Mouse (Mus musculus) CH12.LX (cell line): ENCODE measurements at regions not wholly inside any gene's neighbourhood (a gene's known extent, or its start where the extent isn't known, plus 50 kb on each side); places are given as distances from the start of the nearest gene placed in this dataset.

Source experiments
- DNase-seq: peaks from one replicate; pipeline ENCODE4 v3.0.0-alpha.2; 2013; ENCODE audit errors: extremely low read depth
- H3K27ac ChIP-seq: 2 replicates; pipeline ENCODE4 v1.5.1; 2012; ENCODE audit warnings: low read depth, mild to moderate bottlenecking, control low read depth, moderate library complexity; ENCODE audit not compliant: insufficient read depth
- H3K27me3 ChIP-seq: replicated peaks from 2 replicates; pipeline ENCODE3; 2012; ENCODE audit warnings: inconsistent platforms
- H3K36me3 ChIP-seq, 2 experiments: replicated peaks in 1 of 2; 2 replicates each; pipeline versions ENCODE3 to v1.6.1; 2012; ENCODE audit warnings: inconsistent platforms in 1 of 2, low read length in 1 of 2, mild to moderate bottlenecking in 1 of 2, mixed read lengths in 1 of 2, moderate library complexity in 1 of 2; ENCODE audit not compliant: control insufficient read depth in 1 of 2, insufficient read depth in 1 of 2
- H3K4me1 ChIP-seq, 2 experiments: 2 replicates each; pipeline ENCODE4 v1.6.1; 2012; ENCODE audit warnings: inconsistent platforms in 1 of 2, moderate library complexity in 1 of 2; ENCODE audit not compliant: insufficient read depth in 2 of 2, control insufficient read depth in 1 of 2
- H3K4me2 ChIP-seq: 2 replicates; pipeline ENCODE4 v1.6.1; 2012; ENCODE audit warnings: low read depth, mild to moderate bottlenecking, control low read depth; ENCODE audit not compliant: poor library complexity, insufficient read depth, severe bottlenecking
- H3K4me3 ChIP-seq, 3 experiments: fragments of 150-350 bp in 1 of 3; sonication (generic) in 1 of 3; replicated peaks in 1 of 3; 2 replicates each; pipeline versions ENCODE3 to v1.5.1; 2011 to 2012; ENCODE audit warnings: low read depth in 2 of 3, low read length in 2 of 3, mild to moderate bottlenecking in 2 of 3, moderate library complexity in 2 of 3, control low read depth in 1 of 3, improper control_type of control experiment in 1 of 3, inconsistent platforms in 1 of 3, mixed read lengths in 1 of 3; ENCODE audit not compliant: poor library complexity in 1 of 3
- H3K79me2 ChIP-seq: replicated peaks from 2 replicates; pipeline ENCODE4 v1.6.1; 2012; ENCODE audit warnings: mild to moderate bottlenecking, moderate library complexity; ENCODE audit not compliant: control insufficient read depth, poor library complexity, insufficient read depth, severe bottlenecking; ENCODE audit errors: extremely low read depth
- H3K9ac ChIP-seq: 2 replicates; pipeline ENCODE4 v1.6.1; 2012; ENCODE audit warnings: low read depth, mild to moderate bottlenecking, control low read depth, moderate library complexity; ENCODE audit not compliant: insufficient read depth
- H3K9me3 ChIP-seq: replicated peaks from 2 replicates; pipeline ENCODE3; 2012; ENCODE audit warnings: low read length, inconsistent platforms, mixed read lengths
- CHD2 ChIP-seq: IDR thresholded peaks from 2 replicates; pipeline ENCODE4 v1.6.1; 2011; ENCODE audit warnings: low read length, improper control_type of control experiment
- E2F4 ChIP-seq: IDR thresholded peaks from 2 replicates; pipeline ENCODE4 v1.6.1; 2011; ENCODE audit warnings: low read depth, low read length, improper control_type of control experiment; ENCODE audit not compliant: insufficient replicate concordance
- EP300 ChIP-seq: IDR thresholded peaks from 2 replicates; pipeline ENCODE4 v1.6.1; 2011; ENCODE audit warnings: low read length, improper control_type of control experiment
- HCFC1 ChIP-seq: IDR thresholded peaks from 2 replicates; pipeline ENCODE4 v1.6.1; 2012; ENCODE audit warnings: low read depth, mild to moderate bottlenecking, inconsistent platforms, low read length, improper control_type of control experiment
- JUN ChIP-seq: IDR thresholded peaks from 2 replicates; pipeline ENCODE4 v1.6.1; 2011; ENCODE audit warnings: low read depth, mild to moderate bottlenecking, low read length, improper control_type of control experiment, moderate library complexity; ENCODE audit not compliant: insufficient read depth
- KAT2A ChIP-seq: IDR thresholded peaks from 2 replicates; pipeline ENCODE4 v1.6.1; 2012; ENCODE audit warnings: low read length, improper control_type of control experiment, inconsistent platforms; ENCODE audit not compliant: insufficient replicate concordance
- MAX ChIP-seq: IDR thresholded peaks from 2 replicates; pipeline ENCODE4 v1.6.1; 2011; ENCODE audit warnings: low read length, improper control_type of control experiment
- MEF2A ChIP-seq: IDR thresholded peaks from 2 replicates; pipeline ENCODE4 v1.6.1; 2014; ENCODE audit warnings: low read depth, mild to moderate bottlenecking, inconsistent platforms, low read length, improper control_type of control experiment, borderline replicate concordance
- MYC ChIP-seq: IDR thresholded peaks from 2 replicates; pipeline ENCODE4 v1.6.1; 2011; ENCODE audit warnings: low read depth, mild to moderate bottlenecking, improper control_type of control experiment, low read length
- NELFE ChIP-seq: IDR thresholded peaks from 2 replicates; pipeline ENCODE4 v1.6.1; 2011; ENCODE audit warnings: low read depth, low read length, improper control_type of control experiment
- PAX5 ChIP-seq: IDR thresholded peaks from 2 replicates; pipeline ENCODE4 v1.6.1; 2012; ENCODE audit warnings: low read length, inconsistent platforms, mixed read lengths
- RAD21 ChIP-seq: IDR thresholded peaks from 2 replicates; pipeline ENCODE4 v1.6.1; 2011; ENCODE audit warnings: low read depth, mild to moderate bottlenecking, low read length, improper control_type of control experiment, moderate library complexity
- SIN3A ChIP-seq: IDR thresholded peaks from 2 replicates; pipeline ENCODE4 v1.6.1; 2012; ENCODE audit warnings: low read length, improper control_type of control experiment, inconsistent platforms
- TCF12 ChIP-seq: IDR thresholded peaks from 2 replicates; pipeline ENCODE4 v1.6.1; 2014; ENCODE audit warnings: low read depth, mild to moderate bottlenecking, inconsistent platforms, low read length, improper control_type of control experiment
- UBTF ChIP-seq: IDR thresholded peaks from 2 replicates; pipeline ENCODE4 v1.6.1; 2012; ENCODE audit warnings: low read depth, mild to moderate bottlenecking, inconsistent platforms, low read length, improper control_type of control experiment, moderate library complexity
- USF2 ChIP-seq: conservative IDR thresholded peaks from 2 replicates; pipeline ENCODE4 v1.6.1; 2011; ENCODE audit warnings: low read depth, low read length, improper control_type of control experiment
- ZMIZ1 ChIP-seq: IDR thresholded peaks from 2 replicates; pipeline ENCODE4 v1.6.1; 2012; ENCODE audit warnings: low read depth, mild to moderate bottlenecking, inconsistent platforms, low read length, improper control_type of control experiment
- dilution Hi-C: fragments of 300-500 bp; cut with MboI; formaldehyde crosslinking; loops from 2 replicates; pipeline ENCODE4 v1.14.3; 2020; ENCODE audit warnings: low sequenced_read_pairs; ENCODE audit not compliant: extremely low pct_unique_long_range_greater_than_20kb, extremely low pct_ligation_motif_present
- in situ Hi-C: fragments of 300-500 bp; cut with MboI; formaldehyde crosslinking; loops from 3 replicates; pipeline ENCODE4 v1.14.3; 2019; ENCODE audit warnings: low sequenced_read_pairs, low pct_ligation_motif_present, low pct_unique_long_range_greater_than_20kb, mixed read lengths

DNA sequence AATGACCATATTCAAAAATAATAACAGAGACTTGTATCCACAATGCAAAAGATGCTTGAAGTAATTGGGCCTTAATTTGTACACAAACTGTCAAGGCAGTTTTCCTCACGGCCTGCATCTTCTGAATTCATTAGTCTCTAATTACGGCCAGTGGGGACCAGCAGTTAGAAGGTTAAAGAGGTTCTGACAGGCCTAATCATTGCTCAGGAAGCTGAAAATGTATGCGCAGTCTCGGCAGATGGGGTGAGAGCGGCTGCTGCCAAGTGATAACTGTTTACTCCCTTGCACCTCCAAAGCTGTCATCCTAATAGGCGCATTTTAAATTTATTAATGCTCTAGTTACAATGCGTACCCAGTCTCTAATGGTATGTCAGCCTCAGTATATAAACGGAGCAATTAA is 163.5 kb upstream of the Prox1 start:
- H3K27ac ChIP-seq, result no peak overlapping the region
- no peaks in the 10 kb centered on the region for H3K4me1 ChIP-seq
- in situ Hi-C loops (no loop called here), dilution Hi-C loops (no loop called here)
- H3K9me3 ChIP-seq, result no peaks in the 10 kb centered on the region
- no peak overlapping the region for H3K4me3 ChIP-seq
- H3K9ac ChIP-seq, result no peak overlapping the region
- DNase-seq, result no peak
- H3K79me2 ChIP-seq, result no peaks in the 10 kb centered on the region
- H3K27me3 ChIP-seq, result peaks cover 89% of the 10 kb centered on the region
- no peak for TF ChIP-seq NELFE
- TF ChIP-seq KAT2A, result no peak
- no peak for TF ChIP-seq E2F4
- TF ChIP-seq TCF12, result no peak
- no peak for TF ChIP-seq CHD2
- no peak for TF ChIP-seq MEF2A
- no peaks in the 10 kb centered on the region for H3K36me3 ChIP-seq
- no peak overlapping the region for H3K4me2 ChIP-seq

DNA sequence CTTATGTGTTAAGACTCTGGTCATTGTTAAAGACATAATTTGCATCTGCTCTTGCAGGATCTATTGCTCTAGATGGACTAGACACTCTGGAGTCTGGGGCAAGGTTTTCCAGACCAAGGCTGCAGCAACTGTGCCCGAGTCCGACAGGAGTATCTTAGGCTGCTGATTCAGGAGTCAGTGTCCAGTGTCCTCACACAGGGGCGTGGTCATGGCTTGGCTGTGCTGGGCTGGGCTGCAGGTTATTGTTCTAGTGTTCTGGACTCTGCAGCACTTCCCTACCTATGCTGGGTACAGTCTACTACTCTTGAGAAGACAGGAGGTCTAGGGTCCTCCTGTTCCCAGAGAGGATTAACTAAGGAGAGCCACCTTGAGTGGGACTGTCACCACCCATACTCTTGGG is 161.5 kb upstream of the Prox1 start:
- Histone ChIP-seq H3K4me2 (no peak overlapping the region), H3K9ac (no peak overlapping the region), H3K36me3 (no peaks in the 10 kb centered on the region), H3K79me2 (no peaks in the 10 kb centered on the region), H3K27ac (no peak overlapping the region)
- no peak for DNase-seq
- TF ChIP-seq ZMIZ1 (no peak), RAD21 (no peak), EP300 (no peak), SIN3A (no peak), UBTF (no peak), USF2 (no peak), KAT2A (no peak), JUN (no peak), MAX (no peak), MYC (no peak), PAX5 (no peak), HCFC1 (no peak), NELFE (no peak)
- TF ChIP-seq, all 38 proteins: peak for 0
- Histone ChIP-seq H3K4me3 (no peak overlapping the region), H3K4me1 (no peaks in the 10 kb centered on the region), H3K9me3 (no peaks in the 10 kb centered on the region), H3K27me3 (peaks cover 92% of the 10 kb centered on the region)
- dilution Hi-C loops, result no loop called here
- in situ Hi-C loops, result no loop called here
